Mouse (Mus musculus) left cerebral cortex, adult 8-10 months (tissue): ENCODE data around the gene Cyp2s1. TPM values are rescaled to one million over a fixed set of nuclear protein-coding genes. Genes with fewer than 3 reads are reported as not detected.

Experiments used
- DNase-seq, 2 experiments: peaks; one replicate each; pipeline ENCODE4 v3.0.0; 2022; ENCODE audit warnings: low spot score in 2 of 2
- microRNA-seq, 2 experiments: library from miRNA; unstranded; fragments of <30 nt; microRNA quantifications; one replicate each; pipeline ENCODE4 v1.2.0; 2022
- total RNA-seq, 4 experiments: library from RNA; stranded (reverse); gene quantifications; 2 replicates each; pipeline ENCODE4 v1.2.4; 2022

The Cyp2s1 gene
- total RNA-seq, 4 experiments from 2014 or later = 4.3 to 5.1 (median 4.9) TPM

GRCm38 (mm10) chr7:25781937-25782610 lies 34.6 kb downstream of the Cyp2s1 start:
- DNase-seq = no peak

- no peak for DNase-seq
Observed at GRCm38 (mm10) chr7:25781321-25781936, 35.3 kb downstream of the Cyp2s1 start.

GRCm38 (mm10) chr7:25780753-25781152 lies 36.0 kb downstream of the Cyp2s1 start:
- no peak for DNase-seq

- no peak for DNase-seq
Observed at GRCm38 (mm10) chr7:25780021-25780420, 36.7 kb downstream of the Cyp2s1 start.

GRCm38 (mm10) chr7:25768229-25768628 lies 48.5 kb downstream of the Cyp2s1 start:
- no peak for DNase-seq

GRCm38 (mm10) chr7:25766108-25766507 lies 50.6 kb downstream of the Cyp2s1 start:
- no peak for DNase-seq

- no peak for DNase-seq
Observed at GRCm38 (mm10) chr7:25764221-25764620, 52.5 kb downstream of the Cyp2s1 start.

GRCm38 (mm10) chr7:25763678-25764077 lies 53.0 kb downstream of the Cyp2s1 start:
- DNase-seq = no peak

GRCm38 (mm10) chr7:25761354-25761753 lies 55.4 kb downstream of the Cyp2s1 start:
- DNase-seq = no peak

- peak; percentile 81 to 88 for DNase-seq
Observed at GRCm38 (mm10) chr7:25756011-25756410, 60.7 kb downstream of the Cyp2s1 start.

GRCm38 (mm10) chr7:25755468-25755833 lies 61.3 kb downstream of the Cyp2s1 start:
- DNase-seq = no peak

- DNase-seq = peak; percentile 99
Observed at GRCm38 (mm10) chr7:25754738-25755467, 61.8 kb downstream of the Cyp2s1 start, which contains the start of gene Hnrnpul1. Hnrnpul1 (minus strand) TSS chr7:25754757.

GRCm38 (mm10) chr7:25754439-25754737 lies 62.3 kb downstream of the Cyp2s1 start:
- DNase-seq = no peak

- DNase-seq = no peak
Observed at GRCm38 (mm10) chr7:25753643-25754438, 62.9 kb downstream of the Cyp2s1 start.

GRCm38 (mm10) chr7:25753076-25753475 lies 63.6 kb downstream of the Cyp2s1 start:
- no peak for DNase-seq

Small RNA genes lying within 50 kb of the gene (microRNA-seq; reads per million reads assigned to microRNA genes)
- 0 reads per million in 2 experiments for gene Gm24865

Other genes with a start within 250 kb of the Cyp2s1 start
- not detected for gene Erich4, start 201.0 kb downstream of the Cyp2s1 start, total RNA-seq
- gene Dmac2, start 197.5 kb downstream of the Cyp2s1 start, total RNA-seq = 10 to 100 TPM; 53.2 to 58.0 (median 55.7) TPM
- 1 to 10 TPM in 2 of 4 experiments, under 1 TPM in 2; 0.54 to 1.6 (median 0.89) TPM for gene B3gnt8, start 190.3 kb downstream of the Cyp2s1 start, total RNA-seq
- 10 to 100 TPM; 36.1 to 40.8 (median 39.4) TPM for gene Bckdha, start 157.9 kb downstream of the Cyp2s1 start, total RNA-seq
- 10 to 100 TPM; 21.7 to 27.4 (median 26.7) TPM for gene Exosc5, start 157.7 kb downstream of the Cyp2s1 start, total RNA-seq
- 10 to 100 TPM; 27.1 to 37.7 (median 34.1) TPM for gene Tmem91, start 141.7 kb downstream of the Cyp2s1 start, total RNA-seq
- gene B9d2, start 136.1 kb downstream of the Cyp2s1 start, total RNA-seq = 10 to 100 TPM; 25.3 to 29.6 (median 28.6) TPM
- 10 to 100 TPM in 2 of 4 experiments, 1 to 10 TPM in 2; 6.1 to 19.9 (median 11.1) TPM for gene Tgfb1, start 129.9 kb downstream of the Cyp2s1 start, total RNA-seq
- 10 to 100 TPM; 57.8 to 60.7 (median 58.4) TPM for gene Ccdc97, start 97.8 kb downstream of the Cyp2s1 start, total RNA-seq
- 100 to 1,000 TPM; 102 to 118 (median 109) TPM for gene Hnrnpul1, start 62.2 kb downstream of the Cyp2s1 start, total RNA-seq
- 10 to 100 TPM; 37.9 to 58.3 (median 45.8) TPM for gene Axl, start 28.2 kb downstream of the Cyp2s1 start, total RNA-seq
- gene Cyp2b10, start 80.7 kb upstream of the Cyp2s1 start, total RNA-seq = under 1 TPM; 0.16 to 0.38 (median 0.24) TPM
- gene Cyp2b13, start 244.6 kb upstream of the Cyp2s1 start, total RNA-seq = not detected